Mouse (Mus musculus) ES-CJ7 (cell line): ENCODE results near the gene Mill1.
"Not testable (repeated sequence)": the region's sequence is repeated elsewhere in the genome, so short reads cannot be mapped to it uniquely, and the experiment has no call there.

Experiments used
- DNase-seq: peaks from one replicate; pipeline ENCODE4 v3.0.0; 2011; ENCODE audit warnings: low read depth, low spot score

The Mill1 gene

GRCm38 (mm10) chr7:18245047-18245446 lies at the start of gene Mill1:
TSS of gene Mill1 (plus strand) at chr7:18245347.
- DNase-seq: no peak

- peak; percentile 43 for DNase-seq
Observed at GRCm38 (mm10) chr7:18210938-18211337, 34.2 kb upstream of the Mill1 start.

- peak; percentile 75 for DNase-seq
Observed at GRCm38 (mm10) chr7:18214699-18215098, 30.4 kb upstream of the Mill1 start.

GRCm38 (mm10) chr7:18238561-18238960 lies 6.6 kb upstream of the Mill1 start:
- DNase-seq: no peak

GRCm38 (mm10) chr7:18241217-18241616 lies 3.9 kb upstream of the Mill1 start:
- no peak for DNase-seq

GRCm38 (mm10) chr7:18243959-18244573 lies 1.1 kb upstream of the Mill1 start:
- not testable (repeated sequence) for DNase-seq

- peak; percentile 22 for DNase-seq
Observed at GRCm38 (mm10) chr7:18260219-18260618, 15.1 kb downstream of the Mill1 start.

- DNase-seq: peak; percentile 41
Observed at GRCm38 (mm10) chr7:18265089-18265488, 19.9 kb downstream of the Mill1 start.
